Mouse (Mus musculus) T-helper 2 cell (primary cell): ENCODE results near the gene Unk.
"Not testable (repeated sequence)": the region's sequence is repeated elsewhere in the genome, so short reads cannot be mapped to it uniquely, and the experiment has no call there.

Experiments
- in situ Hi-C: fragments of 300-600 bp; cut with MboI, MseI; formaldehyde crosslinking; loops from one replicate; pipeline ENCODE4 v1.15.1; 2025; ENCODE audit warnings: high pct_unique_total_duplicates

The Unk gene

GRCm38 (mm10) chr11:116010146-116010545 lies 20.0 kb upstream of the Unk start:
- in situ Hi-C loops, result loop anchor here (5.0 kb wide), 1 partner anchor 78 kb away; the partner anchor contains the start of genes Recql5 and Sap30bp

- in situ Hi-C loops, result loop anchor here (5.0 kb wide), 1 partner anchor 79 kb away; the partner anchor contains the start of genes Recql5 and Sap30bp
Observed at GRCm38 (mm10) chr11:116010948-116011347, 19.2 kb upstream of the Unk start.

GRCm38 (mm10) chr11:116011529-116012261 lies 18.4 kb upstream of the Unk start:
- in situ Hi-C loops, result loop anchor here (5.0 kb wide), 1 partner anchor 79 kb away; the partner anchor contains the start of genes Recql5 and Sap30bp

- in situ Hi-C loops, result loop anchor here (5.0 kb wide), 1 partner anchor 80 kb away; the partner anchor contains the start of genes Recql5 and Sap30bp
Observed at GRCm38 (mm10) chr11:116012262-116012947, 17.7 kb upstream of the Unk start, which contains the start of gene Galk1. Gene Galk1, minus strand, starts transcription at chr11:116012719.

GRCm38 (mm10) chr11:116014821-116015220 lies 15.3 kb upstream of the Unk start:
- in situ Hi-C loops, result loop anchor here (5.0 kb wide), 1 partner anchor 83 kb away; the partner anchor contains the start of genes Recql5 and Sap30bp

GRCm38 (mm10) chr11:116018106-116018505 lies 12.0 kb upstream of the Unk start:
- in situ Hi-C loops, result no loop called here

GRCm38 (mm10) chr11:116018867-116019266 lies 11.3 kb upstream of the Unk start:
- in situ Hi-C loops, result not testable (repeated sequence)

- in situ Hi-C loops, result no loop called here
Observed at GRCm38 (mm10) chr11:116019360-116019791, 10.7 kb upstream of the Unk start.

- in situ Hi-C loops, result no loop called here
Observed at GRCm38 (mm10) chr11:116019976-116020411, 10.1 kb upstream of the Unk start.

GRCm38 (mm10) chr11:116020519-116020922 lies 9.6 kb upstream of the Unk start:
- in situ Hi-C loops, result no loop called here

- in situ Hi-C loops, result no loop called here
Observed at GRCm38 (mm10) chr11:116021328-116022220, 8.5 kb upstream of the Unk start.

GRCm38 (mm10) chr11:116022256-116022780 lies 7.8 kb upstream of the Unk start:
- in situ Hi-C loops, result no loop called here

GRCm38 (mm10) chr11:116023074-116023770 lies 6.9 kb upstream of the Unk start:
- in situ Hi-C loops, result not testable (repeated sequence)

GRCm38 (mm10) chr11:116023771-116024355 lies 6.3 kb upstream of the Unk start:
- in situ Hi-C loops, result no loop called here

- in situ Hi-C loops, result no loop called here
Observed at GRCm38 (mm10) chr11:116024356-116024808, 5.7 kb upstream of the Unk start.

GRCm38 (mm10) chr11:116025056-116025845 lies 4.9 kb upstream of the Unk start:
- in situ Hi-C loops, result no loop called here

- in situ Hi-C loops, result no loop called here
Observed at GRCm38 (mm10) chr11:116027756-116028155, 2.4 kb upstream of the Unk start, which contains the start of gene H3f3b. Gene H3f3b, minus strand, starts transcription at chr11:116027962.

- in situ Hi-C loops, result no loop called here
Observed at GRCm38 (mm10) chr11:116028177-116028865, 1.8 kb upstream of the Unk start.
